Mouse (Mus musculus) c-Kit-positive CD71-negative TER-119-negative erythroid progenitor cells, embryonic 14.5 days (primary cell): Measurements from ENCODE around the gene Zfp637.
"Not testable (repeated sequence)": the region's sequence is repeated elsewhere in the genome, so short reads cannot be mapped to it uniquely, and the experiment has no call there.

Source experiments
- DNase-seq: peaks from one replicate; pipeline ENCODE4 v3.0.0-alpha.2; 2013; ENCODE audit warnings: low read depth

Zfp637 gene

GRCm38 (mm10) chr6:117863751-117864150 lies 22.8 kb downstream of the Zfp637 start:
- DNase-seq: no peak

GRCm38 (mm10) chr6:117868187-117868586 lies 27.2 kb downstream of the Zfp637 start:
- no peak for DNase-seq

- no peak for DNase-seq
Measured at GRCm38 (mm10) chr6:117871034-117871433, 30.1 kb downstream of the Zfp637 start.

GRCm38 (mm10) chr6:117873450-117873849 lies 32.5 kb downstream of the Zfp637 start:
- not testable (repeated sequence) for DNase-seq

GRCm38 (mm10) chr6:117874621-117875281 lies 33.8 kb downstream of the Zfp637 start:
- DNase-seq: no peak

GRCm38 (mm10) chr6:117878700-117879407 lies 37.9 kb downstream of the Zfp637 start:
- DNase-seq: peak; percentile 79

- peak; percentile 99 for DNase-seq
Measured at GRCm38 (mm10) chr6:117879408-117880115, 38.6 kb downstream of the Zfp637 start.

GRCm38 (mm10) chr6:117880394-117880838 lies 39.4 kb downstream of the Zfp637 start:
- no peak for DNase-seq

GRCm38 (mm10) chr6:117881229-117881628 lies 40.2 kb downstream of the Zfp637 start:
- DNase-seq: no peak

- no peak for DNase-seq
Measured at GRCm38 (mm10) chr6:117881997-117882396, 41.0 kb downstream of the Zfp637 start.

GRCm38 (mm10) chr6:117885943-117886342 lies 45.0 kb downstream of the Zfp637 start:
- no peak for DNase-seq

GRCm38 (mm10) chr6:117888032-117888431 lies 47.1 kb downstream of the Zfp637 start:
- DNase-seq: no peak

- DNase-seq: no peak
Measured at GRCm38 (mm10) chr6:117888642-117889096, 47.7 kb downstream of the Zfp637 start.

- no peak for DNase-seq
Measured at GRCm38 (mm10) chr6:117890257-117890656, 49.3 kb downstream of the Zfp637 start.

GRCm38 (mm10) chr6:117891369-117892160 lies 50.6 kb downstream of the Zfp637 start:
- DNase-seq: no peak

GRCm38 (mm10) chr6:117892386-117892785 lies 51.4 kb downstream of the Zfp637 start:
- DNase-seq: no peak

- no peak for DNase-seq
Measured at GRCm38 (mm10) chr6:117893435-117893834, 52.5 kb downstream of the Zfp637 start.
